In genomic region chr4:98923568-98924070, GRCm38 (mm10) we compare ENCODE assay signal across 8 mouse cellular contexts. TPM values are rescaled to one million over a fixed set of nuclear protein-coding genes. Genes with fewer than 3 reads are reported as not detected.
DNase-seq lines count a peak whose midpoint lies in the region; ATAC-seq and TF ChIP-seq lines count a peak whose summit lies in the region.

Gene Usp1, plus strand, starts transcription at chr4:98923810.

- peak within 1 kb of the TSS; percentile 99 for H3K4me3 ChIP-seq in embryonic facial prominence, embryonic 11.5 days (ENCODE audit: low read depth, low read length)
- H3K4me3 ChIP-seq in heart, embryonic 10.5 days, result peak within 1 kb of the TSS; percentile 99
- peak within 1 kb of the TSS; percentile 71 for H3K4me3 ChIP-seq in layer of hippocampus, adult 2 months

- ATAC-seq in cerebellum, adult (ENCODE audit: insufficient number of reproducible peaks, low FRiP score, low TSS enrichment), result peak; percentile 53
- peak; percentile 42 for ATAC-seq in Patski
- ATAC-seq in embryonic facial prominence, embryonic 11.5 days (replicated peaks; ENCODE audit: insufficient number of reproducible peaks, low FRiP score, low TSS enrichment, low read depth), result peak; percentile 42

- CTCF ChIA-PET in Patski (lab: Charles Lee), result no interaction called here

- H3K9ac ChIP-seq in embryonic facial prominence, embryonic 11.5 days (replicated peaks; ENCODE audit: low read length), result peak within 1 kb of the TSS; percentile 95

- POLR2A ChIA-PET in Patski (lab: Charles Lee), result interaction anchor here (0.6 kb wide), 1 partner anchor 826 kb away, joined by 3 read pairs; no protein-coding TSS in a partner anchor

- peak within 1 kb of the TSS; percentile 78 for H3K4me2 ChIP-seq in embryonic facial prominence, embryonic 11.5 days (ENCODE audit: low read depth, low read length)

- no peak for TF ChIP-seq CTCF in Patski (IDR thresholded peaks at IDR 0.05)
- TF ChIP-seq CTCF in layer of hippocampus, adult 2 months (conservative IDR thresholded peaks at IDR 0.05), result 0 out of 2 replicates have a peak, but pooled peaks have one; percentile 25

- H3K27ac ChIP-seq in embryonic facial prominence, embryonic 11.5 days (replicated peaks; ENCODE audit: low read depth, low read length), result peak within 1 kb of the TSS; percentile 100
- H3K27ac ChIP-seq in heart, embryonic 10.5 days, result peak within 1 kb of the TSS; percentile 99
- peak within 1 kb of the TSS; percentile 100 for H3K27ac ChIP-seq in layer of hippocampus, adult 2 months

- no peaks in the 10 kb centered on the region for H3K9me3 ChIP-seq in embryonic facial prominence, embryonic 11.5 days (replicated peaks; ENCODE audit: control insufficient read depth, low read length)
- no peaks in the 10 kb centered on the region for H3K9me3 ChIP-seq in heart, embryonic 10.5 days

- H3K36me3 ChIP-seq in embryonic facial prominence, embryonic 11.5 days (replicated peaks; ENCODE audit: control insufficient read depth, insufficient read depth, low read depth, low read length), result no peaks in the 10 kb centered on the region
- H3K36me3 ChIP-seq in heart, embryonic 10.5 days, result 0 out of 2 replicates have a peak, but pooled peaks cover 2% of the 10 kb centered on the region

- in situ Hi-C loops in Patski (cut with MboI; ENCODE audit: low pct_unique_long_range_greater_than_20kb), result no loop called here

- H3K4me1 ChIP-seq in embryonic facial prominence, embryonic 11.5 days (ENCODE audit: control insufficient read depth, insufficient read depth, low read length), result 0 out of 2 replicates have a peak, but pooled peaks cover 2% of the 10 kb centered on the region
- H3K4me1 ChIP-seq in heart, embryonic 10.5 days, result peaks cover 14% of the 10 kb centered on the region

- under 1% methylated on average over 61 of the region's 67 CpGs for WGBS in embryonic facial prominence, embryonic 11.5 days
- WGBS in heart, embryonic 10.5 days, result under 1% methylated on average over 63 of the region's 67 CpGs

- H3K27me3 ChIP-seq in Patski, result no peaks in the 10 kb centered on the region
- H3K27me3 ChIP-seq in embryonic facial prominence, embryonic 11.5 days (ENCODE audit: control insufficient read depth, insufficient read depth, low read length), result no peaks in the 10 kb centered on the region
- no peaks in the 10 kb centered on the region for H3K27me3 ChIP-seq in heart, embryonic 10.5 days (ENCODE audit: insufficient read depth, poor library complexity, severe bottlenecking)

- no peak for DNase-seq in cerebellum, adult 9-11 months
- no peak for DNase-seq in Patski (ENCODE audit: low read depth, low spot score)
- peak; percentile 82 for DNase-seq in embryonic facial prominence, embryonic 11.5 days (ENCODE audit: low spot score)
- DNase-seq in heart, embryonic 10.5 days (ENCODE audit: low spot score), result peak; percentile 92
- peak in 1 of 2 experiments; percentile 72 for DNase-seq in layer of hippocampus, adult 2 months (ENCODE audit: low spot score in 2 of 2)
- DNase-seq in lung, postnatal 14 days, result peak; percentile 79
- DNase-seq in right cerebral cortex, postnatal 4 days, result peak; percentile 86

RNA-seq across cellular contexts. Expression of gene Usp1, which starts in this region (rescaled TPM):
- polyA plus RNA-seq in Patski (2021), result 22.9 TPM
- polyA plus RNA-seq in embryonic facial prominence, embryonic 11.5 days (2014; fragmentation: Nextera tagmentation; extraction: Ambion mirVana), result 135 and 138 TPM in 2 replicates
- 57.2 and 80.7 TPM in 2 replicates for polyA plus RNA-seq in heart, embryonic 10.5 days (2016; fragmentation: Nextera tagmentation; extraction: Ambion mirVana)
- 10 to 100 TPM; 26.3 to 26.6 TPM for total RNA-seq in layer of hippocampus, adult 2 months (2021)

Comparison
In these comparisons a context has a peak if more than half of its experiments do, and no peak if none do; other contexts are left out.
1. DNase-seq: peak in embryonic facial prominence, embryonic 11.5 days (single experiment), heart, embryonic 10.5 days (single experiment), lung, postnatal 14 days (single experiment) and right cerebral cortex, postnatal 4 days (single experiment); none in cerebellum, adult 9-11 months (single experiment) and Patski (single experiment).
2. Peak in every context shown above with its lines, with median percentiles within 50 percentile points of each other: ATAC-seq, H3K27ac ChIP-seq and H3K4me3 ChIP-seq.